Mouse (Mus musculus): ENCODE measurements around the gene Mapk1ip1. TPM values are rescaled to one million over a fixed set of nuclear protein-coding genes. Genes with fewer than 3 reads are reported as not detected.
A peak's percentile ranks its signal among the peaks of the same experiment; 100 is the strongest.

Mapk1ip1 gene
- polyA plus RNA-seq, 1 experiment from 2014 or later, result 16.0 TPM

GRCm38 (mm10) chr7:138863950-138864572 is 18.0 kb upstream of the Mapk1ip1 start:
- no peaks in the 10 kb centered on the region for H3K36me3 ChIP-seq (ENCODE audit: control insufficient read depth, insufficient read depth, low read length)
- ATAC-seq (ENCODE audit: insufficient read depth, low FRiP score, low TSS enrichment) (no peak), DNase-seq (ENCODE audit: low spot score) (no peak)
- H3K9ac ChIP-seq (ENCODE audit: low read length), result no peak overlapping the region
- no peak overlapping the region for H3K27ac ChIP-seq (ENCODE audit: low read depth, low read length)
- H3K4me3 ChIP-seq (ENCODE audit: low read depth, low read length), result no peak overlapping the region
- no peaks in the 10 kb centered on the region for H3K27me3 ChIP-seq (ENCODE audit: control insufficient read depth, insufficient read depth, low read length)
- H3K9me3 ChIP-seq (ENCODE audit: control insufficient read depth, low read length), result no peaks in the 10 kb centered on the region
- 65% methylated on average over 3 of the region's 3 CpGs for WGBS
- no peak overlapping the region for H3K4me2 ChIP-seq (ENCODE audit: low read depth)
- no peaks in the 10 kb centered on the region for H3K4me1 ChIP-seq (ENCODE audit: control insufficient read depth, insufficient read depth, low read length)

- Histone ChIP-seq H3K4me1 (ENCODE audit: control insufficient read depth, insufficient read depth, low read length) (no peaks in the 10 kb centered on the region), H3K4me2 (ENCODE audit: low read depth) (no peak overlapping the region), H3K9ac (ENCODE audit: low read length) (no peak overlapping the region), H3K4me3 (ENCODE audit: low read depth, low read length) (no peak overlapping the region), H3K27ac (ENCODE audit: low read depth, low read length) (no peak overlapping the region), H3K27me3 (ENCODE audit: control insufficient read depth, insufficient read depth, low read length) (no peaks in the 10 kb centered on the region), H3K9me3 (ENCODE audit: control insufficient read depth, low read length) (no peaks in the 10 kb centered on the region), H3K36me3 (ENCODE audit: control insufficient read depth, insufficient read depth, low read length) (peaks cover 2% of the 10 kb centered on the region)
- 66% methylated on average over 2 of the region's 2 CpGs for WGBS
- no peak for DNase-seq (ENCODE audit: low spot score)
- no peak for ATAC-seq (ENCODE audit: insufficient read depth, low FRiP score, low TSS enrichment)
These were observed 10.6 kb upstream of the Mapk1ip1 start for GRCm38 (mm10) chr7:138856670-138857069.

GRCm38 (mm10) chr7:138854201-138854600 is 8.1 kb upstream of the Mapk1ip1 start:
- H3K27ac ChIP-seq (ENCODE audit: low read depth, low read length), result no peak overlapping the region
- no peak overlapping the region for H3K4me3 ChIP-seq (ENCODE audit: low read depth, low read length)
- DNase-seq (ENCODE audit: low spot score), result no peak
- H3K4me2 ChIP-seq (ENCODE audit: low read depth), result no peak overlapping the region
- H3K9ac ChIP-seq (ENCODE audit: low read length), result no peak overlapping the region
- no peaks in the 10 kb centered on the region for H3K4me1 ChIP-seq (ENCODE audit: control insufficient read depth, insufficient read depth, low read length)
- WGBS, result 95% methylated on average over 2 of the region's 2 CpGs
- H3K27me3 ChIP-seq (ENCODE audit: control insufficient read depth, insufficient read depth, low read length), result no peaks in the 10 kb centered on the region
- peaks cover 2% of the 10 kb centered on the region for H3K36me3 ChIP-seq (ENCODE audit: control insufficient read depth, insufficient read depth, low read length)
- no peak for ATAC-seq (ENCODE audit: insufficient read depth, low FRiP score, low TSS enrichment)
- H3K9me3 ChIP-seq (ENCODE audit: control insufficient read depth, low read length), result no peaks in the 10 kb centered on the region

- H3K4me1 ChIP-seq (ENCODE audit: control insufficient read depth, insufficient read depth, low read length), result peaks cover under 1% of the 10 kb centered on the region
- no peak overlapping the region for H3K4me3 ChIP-seq (ENCODE audit: low read depth, low read length)
- ATAC-seq (ENCODE audit: insufficient read depth, low FRiP score, low TSS enrichment) (no peak), DNase-seq (ENCODE audit: low spot score) (no peak)
- no peak overlapping the region for H3K4me2 ChIP-seq (ENCODE audit: low read depth)
- H3K27ac ChIP-seq (ENCODE audit: low read depth, low read length), result no peak overlapping the region
- H3K9me3 ChIP-seq (ENCODE audit: control insufficient read depth, low read length), result no peaks in the 10 kb centered on the region
- no peaks in the 10 kb centered on the region for H3K27me3 ChIP-seq (ENCODE audit: control insufficient read depth, insufficient read depth, low read length)
- no peak overlapping the region for H3K9ac ChIP-seq (ENCODE audit: low read length)
- peaks cover 2% of the 10 kb centered on the region for H3K36me3 ChIP-seq (ENCODE audit: control insufficient read depth, insufficient read depth, low read length)
- WGBS, result 95% methylated on average over 4 of the region's 4 CpGs
These were observed 7.5 kb upstream of the Mapk1ip1 start for GRCm38 (mm10) chr7:138853417-138854031.

- Histone ChIP-seq H3K9ac (ENCODE audit: low read length) (no peak overlapping the region), H3K36me3 (ENCODE audit: control insufficient read depth, insufficient read depth, low read length) (no peaks in the 10 kb centered on the region; the same call in none of the 2 replicates), H3K27me3 (ENCODE audit: control insufficient read depth, insufficient read depth, low read length) (no peaks in the 10 kb centered on the region), H3K9me3 (ENCODE audit: control insufficient read depth, low read length) (no peaks in the 10 kb centered on the region), H3K4me1 (ENCODE audit: control insufficient read depth, insufficient read depth, low read length) (peaks cover 16% of the 10 kb centered on the region), H3K4me3 (ENCODE audit: low read depth, low read length) (no peak overlapping the region), H3K27ac (ENCODE audit: low read depth, low read length) (no peak overlapping the region), H3K4me2 (ENCODE audit: low read depth) (no peak overlapping the region)
- DNase-seq (ENCODE audit: low spot score) (no peak), ATAC-seq (ENCODE audit: insufficient read depth, low FRiP score, low TSS enrichment) (no peak)
These were observed 4.0 kb upstream of the Mapk1ip1 start for GRCm38 (mm10) chr7:138850083-138850482.

GRCm38 (mm10) chr7:138848028-138848920 is 2.2 kb upstream of the Mapk1ip1 start:
- peaks cover 24% of the 10 kb centered on the region for H3K4me1 ChIP-seq (ENCODE audit: control insufficient read depth, insufficient read depth, low read length)
- no peak overlapping the region for H3K4me3 ChIP-seq (ENCODE audit: low read depth, low read length)
- peak overlapping the region; percentile 85; the same call in 1 of the 2 replicates for H3K4me2 ChIP-seq (ENCODE audit: low read depth)
- no peaks in the 10 kb centered on the region; the same call in 1 of the 2 replicates for H3K36me3 ChIP-seq (ENCODE audit: control insufficient read depth, insufficient read depth, low read length)
- H3K9ac ChIP-seq (ENCODE audit: low read length), result peak overlapping the region; percentile 5; the same call in 1 of the 2 replicates
- ATAC-seq (ENCODE audit: insufficient read depth, low FRiP score, low TSS enrichment) (no peak), DNase-seq (ENCODE audit: low spot score) (no peak)
- H3K9me3 ChIP-seq (ENCODE audit: control insufficient read depth, low read length), result no peaks in the 10 kb centered on the region
- no peak overlapping the region for H3K27ac ChIP-seq (ENCODE audit: low read depth, low read length)
- 78% methylated on average over 7 of the region's 7 CpGs for WGBS
- no peaks in the 10 kb centered on the region for H3K27me3 ChIP-seq (ENCODE audit: control insufficient read depth, insufficient read depth, low read length)

- H3K4me3 ChIP-seq (ENCODE audit: low read depth, low read length), result peak overlapping the region; percentile 80
- 61% methylated on average over 13 of the region's 13 CpGs for WGBS
- peak overlapping the region; percentile 85 for H3K4me2 ChIP-seq (ENCODE audit: low read depth)
- no peaks in the 10 kb centered on the region for H3K36me3 ChIP-seq (ENCODE audit: control insufficient read depth, insufficient read depth, low read length)
- H3K27ac ChIP-seq (ENCODE audit: low read depth, low read length), result no peak overlapping the region
- ATAC-seq (ENCODE audit: insufficient read depth, low FRiP score, low TSS enrichment) (no peak), DNase-seq (ENCODE audit: low spot score) (peak; percentile 26)
- no peaks in the 10 kb centered on the region for H3K9me3 ChIP-seq (ENCODE audit: control insufficient read depth, low read length)
- H3K27me3 ChIP-seq (ENCODE audit: control insufficient read depth, insufficient read depth, low read length), result no peaks in the 10 kb centered on the region
- peaks cover 24% of the 10 kb centered on the region for H3K4me1 ChIP-seq (ENCODE audit: control insufficient read depth, insufficient read depth, low read length)
- peak overlapping the region; percentile 78 for H3K9ac ChIP-seq (ENCODE audit: low read length)
These were observed 1.4 kb upstream of the Mapk1ip1 start for GRCm38 (mm10) chr7:138847316-138848027.

- Histone ChIP-seq H3K4me3 (ENCODE audit: low read depth, low read length) (peak overlapping the region; percentile 80), H3K4me1 (ENCODE audit: control insufficient read depth, insufficient read depth, low read length) (peaks cover 29% of the 10 kb centered on the region), H3K9ac (ENCODE audit: low read length) (peak overlapping the region; percentile 78), H3K36me3 (ENCODE audit: control insufficient read depth, insufficient read depth, low read length) (no peaks in the 10 kb centered on the region), H3K9me3 (ENCODE audit: control insufficient read depth, low read length) (no peaks in the 10 kb centered on the region), H3K27me3 (ENCODE audit: control insufficient read depth, insufficient read depth, low read length) (no peaks in the 10 kb centered on the region), H3K4me2 (ENCODE audit: low read depth) (peak overlapping the region; percentile 85), H3K27ac (ENCODE audit: low read depth, low read length) (peak overlapping the region; percentile 75)
- ATAC-seq (ENCODE audit: insufficient read depth, low FRiP score, low TSS enrichment) (peak; percentile 75), DNase-seq (ENCODE audit: low spot score) (peak; percentile 57)
- under 1% methylated on average over 43 of the region's 61 CpGs for WGBS
These were observed 474 bp upstream of the Mapk1ip1 start for GRCm38 (mm10) chr7:138846502-138846991.
